Mouse (Mus musculus) heart, postnatal 14 days (tissue): ENCODE results near the gene Blzf1. TPM values are rescaled to one million over a fixed set of nuclear protein-coding genes. Genes with fewer than 3 reads are reported as not detected.

ENCODE experiments used
- DNase-seq, 2 experiments: peaks; one replicate each; pipeline ENCODE4 v3.0.0; 2021 to 2022
- intact Hi-C: fragments of 180-260 bp; cut with DNase I; formaldehyde crosslinking; loops from one replicate; pipeline ENCODE4 v1.15.1; 2025
- total RNA-seq, 2 experiments: library from RNA; stranded (reverse); gene quantifications; 2 replicates each; pipeline ENCODE4 v1.2.3; 2021

The Blzf1 gene
- total RNA-seq, 2 experiments from 2014 or later: 23.0 to 27.3 TPM

- intact Hi-C loops: no loop called here
- DNase-seq: no peak
Measured at GRCm38 (mm10) chr1:164247442-164247841, 59.8 kb downstream of the Blzf1 start.

- no peak for DNase-seq
- intact Hi-C loops: no loop called here
Measured at GRCm38 (mm10) chr1:164242809-164243208, 64.5 kb downstream of the Blzf1 start.

- intact Hi-C loops: no loop called here
Measured at GRCm38 (mm10) chr1:164241494-164241893, 65.8 kb downstream of the Blzf1 start.

More at GRCm38 (mm10) chr1:164241494-164241893, 65.8 kb downstream of the Blzf1 start:
- DNase-seq: no peak

Other genes with a start within 250 kb of the Blzf1 start
- 1 to 10 TPM; 1.1 to 2.6 TPM for gene Sell, start 245.5 kb downstream of the Blzf1 start, total RNA-seq
- 1 to 10 TPM; 1.5 to 1.9 TPM for gene Selp, start 192.2 kb downstream of the Blzf1 start, total RNA-seq
- gene F5, start 155.7 kb downstream of the Blzf1 start, total RNA-seq: 1 to 10 TPM; 1.7 to 2.4 TPM
- 1 to 10 TPM; 6.5 to 7.2 TPM for gene Slc19a2, start 58.4 kb downstream of the Blzf1 start, total RNA-seq
- 1 to 10 TPM; 5.9 to 7.4 TPM for gene Ccdc181, start 31.9 kb downstream of the Blzf1 start, total RNA-seq
- gene Nme7, start 3.4 kb downstream of the Blzf1 start, total RNA-seq: 1 to 10 TPM; 4.0 to 4.8 TPM
- 100 to 1,000 TPM; 452 to 466 TPM for gene Atp1b1, start 150.9 kb upstream of the Blzf1 start, total RNA-seq